Mouse (Mus musculus) brain, embryonic 18.5 days (tissue): ENCODE data around the gene Pja2.
"Not testable (repeated sequence)": the region's sequence is repeated elsewhere in the genome, so short reads cannot be mapped to it uniquely, and the experiment has no call there.

ENCODE experiments used
- DNase-seq: peaks from one replicate; pipeline ENCODE4 v3.0.0-alpha.2; 2012; ENCODE audit warnings: low read depth, low spot score

The Pja2 gene

DNA sequence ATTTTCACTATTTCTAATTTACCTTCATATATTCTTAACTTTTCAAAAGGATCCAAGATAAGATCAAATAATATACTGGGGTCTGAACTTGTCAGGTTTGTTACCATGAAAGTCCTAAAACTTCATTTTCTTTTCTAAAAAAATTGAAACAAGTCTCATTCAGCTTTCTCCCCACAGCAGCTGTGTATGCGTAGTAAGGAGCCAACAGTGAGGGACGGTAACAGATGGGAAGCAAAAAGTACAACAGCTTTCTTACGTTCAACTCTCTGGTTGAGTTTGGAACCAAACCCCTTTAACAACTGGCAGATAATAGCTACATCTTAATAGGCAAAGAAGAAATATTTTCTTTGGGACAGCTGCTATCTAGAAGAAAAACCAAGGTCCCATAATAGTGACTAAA is 50.3 kb downstream of the Pja2 start:
- not testable (repeated sequence) for DNase-seq

GRCm38 (mm10) chr17:64277649-64278212 is 54.0 kb downstream of the Pja2 start:
- no peak for DNase-seq

- no peak for DNase-seq
These were observed 55.0 kb downstream of the Pja2 start for GRCm38 (mm10) chr17:64276666-64277065.

DNA sequence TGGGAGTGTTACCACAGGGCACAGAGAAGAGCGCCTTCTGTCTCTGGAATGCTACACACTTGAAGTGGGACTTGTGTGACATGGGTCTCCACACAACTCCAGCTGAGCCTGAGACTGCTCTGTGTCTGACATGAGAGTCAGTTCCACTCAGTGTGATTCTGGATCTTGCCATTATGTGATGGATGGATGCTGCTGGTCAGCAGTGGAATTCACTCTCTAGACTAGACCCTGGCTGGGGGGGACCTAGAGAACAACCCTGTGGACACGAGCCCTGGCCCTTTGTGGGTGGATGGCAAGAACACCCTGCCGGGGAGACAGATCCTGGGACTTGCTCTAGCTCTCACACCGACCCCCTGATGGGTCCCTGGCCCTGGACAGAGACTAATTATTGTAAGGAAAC is 56.5 kb downstream of the Pja2 start:
- no peak for DNase-seq

DNA sequence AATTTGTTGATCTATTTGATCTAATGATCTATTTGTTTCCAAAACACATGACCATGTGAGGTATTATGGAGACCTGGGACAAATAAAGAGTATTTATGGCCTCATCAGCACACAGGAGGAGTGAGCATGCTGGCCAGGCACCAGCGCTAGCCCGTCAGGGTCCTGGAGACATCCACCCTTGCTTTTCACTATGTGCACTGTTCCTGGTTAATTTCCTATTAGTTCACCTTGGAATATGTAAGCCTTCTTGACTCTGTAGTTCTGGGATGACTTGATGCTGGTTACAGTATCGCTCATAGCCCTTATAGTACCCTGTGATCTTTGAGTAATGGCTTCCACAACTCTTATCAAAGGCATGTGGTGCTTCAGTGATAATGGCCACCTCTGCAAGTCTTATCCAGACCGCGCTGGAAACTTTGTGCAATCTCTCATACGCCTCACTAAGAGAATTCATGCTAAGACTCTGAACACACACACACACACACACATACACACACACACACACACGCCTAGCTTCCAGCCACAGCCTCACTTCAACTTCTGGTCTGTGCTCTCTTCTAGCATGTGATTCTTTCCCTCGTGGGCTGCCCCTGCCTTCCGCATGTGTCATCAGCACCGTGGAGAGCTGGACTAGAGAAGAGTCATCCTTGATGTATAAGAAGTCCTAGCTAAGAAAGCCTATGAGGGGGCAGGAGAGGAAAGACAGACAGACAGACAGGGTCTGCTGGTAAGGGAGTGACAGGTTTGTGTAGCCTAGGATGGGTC is 57.2 kb downstream of the Pja2 start:
- DNase-seq, result no peak

- no peak for DNase-seq
These were observed 71.1 kb downstream of the Pja2 start for GRCm38 (mm10) chr17:64260571-64260970.

- no peak for DNase-seq
These were observed 83.5 kb downstream of the Pja2 start for GRCm38 (mm10) chr17:64248246-64248645.

DNA sequence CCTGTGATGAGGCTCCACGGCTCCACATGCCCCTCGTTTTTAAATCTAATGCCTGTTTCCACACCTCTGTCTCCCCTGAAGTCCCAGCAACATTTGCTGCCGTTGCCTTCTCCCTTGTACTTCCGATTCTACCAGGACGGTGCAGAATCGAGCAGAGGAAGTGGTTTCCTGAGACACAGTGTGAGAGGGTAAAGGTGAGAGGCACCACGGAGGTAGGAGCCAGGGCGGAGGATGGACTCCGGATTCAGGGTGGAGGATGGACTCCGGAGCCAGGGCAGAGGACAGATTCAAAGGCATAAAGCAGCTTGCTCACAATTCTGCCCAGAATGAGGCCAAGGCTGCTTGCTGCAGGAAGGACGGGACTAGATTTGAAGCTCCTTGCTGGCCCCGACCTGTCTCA is 88.8 kb downstream of the Pja2 start:
- no peak for DNase-seq

DNA sequence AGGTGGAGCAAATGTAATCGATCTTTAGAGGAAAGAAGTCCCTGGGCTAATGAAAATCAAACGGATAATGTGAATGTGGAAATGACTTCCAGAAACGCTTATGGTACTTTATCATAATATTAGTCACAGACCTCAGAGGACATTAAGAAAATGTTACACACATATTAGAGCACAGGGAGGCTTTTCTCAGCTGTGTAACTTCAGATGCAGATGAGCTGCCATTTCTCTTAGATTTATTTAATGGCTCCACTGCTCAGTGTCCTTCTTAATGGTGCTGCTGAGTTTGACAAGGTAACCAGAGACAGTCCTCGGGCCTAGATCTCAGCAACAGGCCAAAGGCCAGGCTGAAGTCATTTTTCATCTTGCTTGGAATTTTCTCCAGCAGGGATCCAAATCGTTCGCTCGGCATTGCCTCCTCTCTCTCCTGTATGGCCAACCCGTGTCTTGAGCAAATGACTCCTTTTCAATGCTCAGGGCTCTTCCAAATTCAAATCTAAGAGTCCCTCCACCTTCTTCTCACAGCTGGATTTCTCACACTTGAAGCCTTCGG is 89.3 kb downstream of the Pja2 start:
- no peak for DNase-seq

- DNase-seq, result no peak
These were observed 90.0 kb downstream of the Pja2 start for GRCm38 (mm10) chr17:64241544-64242292.

GRCm38 (mm10) chr17:64232134-64232533 is 99.6 kb downstream of the Pja2 start:
- no peak for DNase-seq

DNA sequence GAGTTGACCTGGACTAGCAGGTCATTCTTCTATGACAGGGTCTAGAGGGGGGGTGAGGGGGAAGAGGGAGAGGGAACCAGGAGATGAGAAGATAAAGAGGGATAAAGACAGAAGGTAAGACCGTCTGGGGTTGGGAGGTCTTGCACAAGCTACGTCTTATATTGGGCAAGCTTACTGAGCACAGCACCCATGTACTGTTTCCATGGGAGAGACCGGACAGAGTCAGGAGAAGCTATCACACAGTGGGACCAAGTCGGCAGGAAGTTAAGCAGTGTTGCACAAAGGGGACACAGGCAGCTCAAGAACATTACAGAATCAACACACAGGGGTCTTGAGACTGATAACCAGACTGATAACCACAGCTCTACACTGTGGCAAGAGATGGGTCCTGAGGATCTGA is 100.1 kb downstream of the Pja2 start:
- not testable (repeated sequence) for DNase-seq

- DNase-seq, result no peak
These were observed 100.5 kb downstream of the Pja2 start for GRCm38 (mm10) chr17:64231172-64231571.
